Mouse (Mus musculus) kidney, postnatal 4 days (tissue): ENCODE measurements around the gene Wnt10b.

Experiments used
- DNase-seq, 2 experiments: peaks; one replicate each; pipeline ENCODE4 v3.0.0; 2021; ENCODE audit warnings: mixed read lengths in 2 of 2

Wnt10b gene

DNA sequence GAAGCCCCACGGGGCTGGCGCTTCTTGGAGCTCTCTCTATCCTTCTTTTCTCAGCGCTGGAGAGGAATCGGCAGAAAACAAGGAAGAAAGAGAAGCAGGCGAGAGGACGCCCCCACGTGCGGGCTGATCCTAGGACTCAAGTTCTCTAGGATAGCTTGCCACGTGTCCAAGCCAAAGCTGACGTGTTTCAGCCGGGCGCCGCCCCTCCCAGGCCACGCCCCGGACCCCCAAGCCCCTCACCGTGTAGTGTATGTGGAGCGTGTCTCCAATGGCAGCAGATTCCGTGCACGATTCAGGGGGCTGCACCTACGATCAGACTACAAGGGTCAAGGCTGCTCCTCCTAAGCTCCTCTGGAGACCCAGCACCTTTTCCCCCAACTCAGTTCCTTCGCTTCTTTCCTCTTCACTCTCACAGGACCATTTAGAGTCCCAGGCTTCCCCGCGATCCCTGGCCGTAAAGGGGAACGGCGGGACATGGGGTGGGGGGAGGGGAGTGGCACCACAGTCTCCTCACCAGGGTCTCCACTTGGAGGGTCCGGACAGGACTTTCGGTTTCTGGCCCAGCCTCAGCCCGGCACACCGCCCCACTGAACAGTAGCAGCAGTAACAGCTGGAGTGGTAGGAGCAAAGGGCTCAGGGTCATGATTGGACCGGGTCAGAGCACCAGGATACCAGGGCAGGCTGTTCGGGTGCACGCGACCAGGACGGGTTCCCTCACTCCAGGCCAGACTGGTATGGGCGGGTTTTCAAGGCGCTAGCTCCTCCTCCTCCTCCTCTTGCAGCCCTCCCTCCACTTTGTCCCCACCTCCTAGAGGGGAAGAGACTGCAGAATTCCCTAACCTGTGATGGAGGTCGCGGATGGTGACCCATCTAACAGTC, 50.3 kb downstream of the Wnt10b start, which contains the start of gene Fkbp11:
TSS of gene Fkbp11 (minus strand) at position 756 of the 879 bp plus-strand sequence.
- peak; percentile 70 to 83 for DNase-seq

DNA sequence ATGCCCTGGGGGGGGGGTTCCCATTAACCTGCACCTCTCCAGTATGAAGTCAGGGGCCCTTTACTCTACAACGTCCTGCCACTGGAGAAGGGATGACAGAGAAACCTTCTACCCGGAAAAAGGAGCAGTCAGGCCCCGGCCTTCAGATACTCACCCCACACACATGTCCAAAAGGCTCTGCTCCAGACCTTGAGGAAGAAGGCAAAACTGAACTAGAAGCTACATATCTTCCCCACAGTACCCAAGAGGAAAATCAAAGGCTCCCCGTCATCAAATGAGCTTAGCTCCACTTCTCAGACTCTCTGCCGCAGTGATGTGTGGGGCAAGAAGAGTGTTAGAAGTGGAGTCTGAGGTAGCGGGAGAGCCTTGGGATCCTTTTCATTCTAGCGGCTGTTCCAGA, 51.2 kb downstream of the Wnt10b start:
- DNase-seq = no peak

DNA sequence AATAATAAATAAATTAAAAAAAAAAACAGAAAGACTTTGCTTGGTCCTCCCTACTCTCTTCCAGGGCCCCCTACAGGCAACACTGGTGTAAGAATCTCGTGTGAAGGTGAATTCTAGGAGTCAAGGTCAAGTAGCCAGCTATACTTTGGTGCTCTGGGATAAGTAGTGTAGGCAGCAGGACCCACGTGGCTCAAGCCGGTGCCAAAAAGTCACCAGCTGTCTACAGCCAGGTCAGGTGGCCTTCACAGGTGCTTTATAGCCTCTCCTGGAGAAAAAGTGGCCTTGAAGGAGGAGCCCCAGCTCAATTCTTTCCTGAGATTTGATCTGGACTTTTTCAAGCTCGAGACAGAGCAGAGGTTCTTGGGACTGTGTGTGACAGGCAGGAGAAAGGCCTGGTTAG, 51.9 kb downstream of the Wnt10b start:
- no peak for DNase-seq

DNA sequence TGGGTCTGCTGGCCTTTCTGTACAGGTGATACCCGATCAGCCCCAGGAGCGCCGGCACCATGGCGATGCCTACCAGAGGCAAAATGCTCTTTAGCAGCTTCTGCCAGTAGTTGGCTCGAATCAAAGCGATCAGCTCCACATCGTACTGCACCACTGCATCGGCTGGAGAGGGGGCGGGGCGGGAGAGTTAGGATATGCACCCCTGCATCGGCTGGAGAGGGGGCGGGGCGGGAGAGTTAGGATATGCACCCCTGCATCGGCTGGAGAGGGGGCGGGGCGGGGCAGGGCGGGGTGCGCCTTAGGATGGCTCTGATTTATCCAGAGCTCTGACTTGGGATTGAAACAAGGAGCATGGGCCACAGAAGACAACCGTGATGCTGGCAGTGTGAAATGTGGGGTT, 53.5 kb downstream of the Wnt10b start:
- DNase-seq = peak; percentile 62 to 71

DNA sequence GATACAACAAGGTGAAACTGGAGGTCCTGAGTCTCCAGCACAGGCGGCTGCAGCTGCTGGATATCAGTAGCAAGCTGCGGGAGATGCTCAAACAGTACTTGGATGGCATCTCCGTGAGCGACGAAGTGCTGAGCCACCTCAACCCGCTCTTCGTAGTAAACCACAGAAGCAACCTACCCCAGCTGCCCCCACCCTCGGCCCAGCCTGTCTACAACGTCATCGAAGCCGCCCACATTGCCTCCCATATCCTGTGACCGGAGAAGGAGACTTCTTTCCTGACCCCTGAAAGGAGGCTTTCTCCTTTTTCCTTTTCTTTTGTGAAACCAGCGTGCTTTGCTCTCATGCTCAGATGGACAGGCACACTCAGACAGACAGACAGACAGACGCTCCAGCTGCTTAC, 55.1 kb downstream of the Wnt10b start:
- DNase-seq = peak; percentile 63 to 68

DNA sequence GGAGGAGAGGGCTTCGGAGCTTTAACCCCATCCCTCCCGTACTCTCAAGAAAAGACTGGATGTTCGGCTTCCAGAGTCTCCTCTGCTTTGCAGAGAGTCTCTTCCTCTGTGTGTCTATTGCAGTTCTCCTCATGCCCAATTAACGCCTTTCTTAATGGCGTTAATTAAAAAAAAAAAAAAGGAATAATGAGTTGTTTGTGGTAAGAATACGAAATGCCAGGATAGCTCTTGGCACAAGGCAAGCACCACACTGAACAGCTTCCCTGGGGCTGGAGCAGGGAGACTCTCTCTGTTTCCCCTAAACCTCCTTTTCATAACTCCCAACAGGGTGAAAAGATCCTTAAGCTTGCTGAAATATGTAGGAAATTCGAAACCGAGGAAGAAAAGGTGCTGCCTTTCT, 55.8 kb downstream of the Wnt10b start:
- no peak for DNase-seq
